Mouse (Mus musculus) liver, adult 2 months (tissue): ENCODE measurements around the gene Ddr2.

Experiments
- CTCF ChIP-seq: fragments of 200-500 bp; IDR thresholded peaks from 2 replicates; pipeline ENCODE4 v1.5.1; 2011; ENCODE audit warnings: low read depth, low read length, control low read depth
- POLR2A ChIP-seq: fragments of 200-500 bp; IDR thresholded peaks from 2 replicates; pipeline ENCODE4 v1.6.1; 2011; ENCODE audit warnings: low read length, control low read depth; ENCODE audit not compliant: insufficient read depth; ENCODE audit errors: extremely low read depth

DNA sequence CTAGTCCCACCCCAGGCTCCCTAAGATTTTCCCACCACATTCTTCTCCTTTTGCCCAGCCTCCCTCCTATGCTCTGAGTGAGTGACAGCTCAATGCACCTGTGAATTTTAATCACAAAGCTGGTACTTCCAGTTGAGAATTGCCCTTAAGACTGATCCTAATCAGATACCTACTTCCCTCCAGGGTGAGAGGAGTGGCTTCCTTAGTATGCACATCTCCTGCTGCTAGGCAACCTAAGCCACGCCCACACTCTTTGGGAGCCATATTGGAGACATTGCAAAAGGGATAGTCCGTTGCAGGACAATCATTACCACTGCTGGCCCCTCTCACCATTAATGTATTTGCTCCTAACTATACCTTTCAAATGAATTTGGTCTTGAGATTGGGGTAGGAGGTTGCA, 31.1 kb downstream of the Ddr2 start:
- TF ChIP-seq CTCF: no peak
- no peak for TF ChIP-seq POLR2A
